Mouse (Mus musculus): ENCODE measurements at regions not wholly inside any gene's neighbourhood (a gene's known extent, or its start where the extent isn't known, plus 50 kb on each side); places are given as distances from the start of the nearest gene placed in this dataset.

GRCm38 (mm10) chr12:29213625-29214024 lies 314.6 kb upstream of the Myt1l start:
- no peak for DNase-seq (ENCODE audit: low read depth)

DNA sequence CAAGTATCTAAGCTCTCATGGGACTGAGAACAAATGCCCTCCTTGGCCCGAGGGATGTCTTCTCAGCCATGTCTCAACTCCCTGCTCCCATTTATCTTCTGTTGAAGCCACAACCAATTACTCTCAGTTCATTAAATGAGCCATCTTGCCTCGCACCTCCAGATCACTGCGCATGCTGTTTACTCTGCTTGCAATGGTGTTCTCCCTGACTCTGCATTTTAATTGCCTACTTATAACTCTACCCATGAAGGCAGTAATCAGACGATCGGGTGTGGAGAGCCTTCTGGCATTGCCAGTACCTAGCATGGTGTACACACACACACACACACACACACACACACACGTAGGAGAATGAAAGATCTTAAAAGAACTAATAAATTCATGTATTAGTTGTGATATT lies 306.1 kb upstream of the Myt1l start:
- no peak for DNase-seq (ENCODE audit: low read depth)

DNA sequence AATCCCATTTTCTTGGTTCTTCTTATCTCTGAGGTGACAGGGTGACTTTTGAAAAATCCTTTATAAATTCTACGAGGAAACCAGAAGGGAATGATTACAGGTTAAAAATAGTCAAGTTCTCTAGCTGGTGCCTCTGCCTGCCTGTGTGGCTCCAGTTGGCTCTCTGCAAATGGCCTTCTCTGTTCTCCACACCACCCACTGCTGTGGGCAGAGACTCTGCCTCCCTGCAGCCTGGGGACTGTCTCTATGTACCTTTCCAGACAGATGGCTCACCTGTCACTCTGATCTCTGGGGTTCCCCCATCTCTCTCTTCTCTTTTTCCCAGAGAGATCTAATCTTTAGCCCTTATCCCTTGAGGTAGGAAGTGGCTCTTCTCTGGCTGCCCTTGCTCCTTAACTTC lies 302.2 kb upstream of the Myt1l start:
- no peak for DNase-seq (ENCODE audit: low read depth)

- DNase-seq (ENCODE audit: low read depth) = no peak
Measured at GRCm38 (mm10) chr12:29232492-29233447, 295.4 kb upstream of the Myt1l start.

GRCm38 (mm10) chr12:29236496-29236895 lies 291.7 kb upstream of the Myt1l start:
- no peak for DNase-seq (ENCODE audit: low read depth)

DNA sequence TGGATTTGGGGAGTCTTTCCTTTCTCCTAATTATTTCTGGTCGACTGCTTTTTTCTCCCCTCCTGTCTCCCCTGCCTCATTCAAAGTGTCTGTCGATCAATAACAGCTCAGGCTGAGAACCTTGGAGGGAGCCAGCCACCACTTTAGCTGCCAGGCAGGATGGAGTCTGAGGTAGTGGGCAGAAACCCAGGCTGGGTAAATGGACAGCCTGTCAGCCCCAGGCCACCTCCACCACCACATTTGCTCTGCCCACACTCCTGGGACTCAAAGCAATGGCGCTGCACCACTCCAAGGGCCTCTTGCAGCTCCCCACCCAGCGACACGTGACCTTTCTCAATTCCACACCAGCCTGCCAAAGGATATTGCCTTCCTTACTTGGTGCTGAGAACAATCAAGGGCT lies 290.7 kb upstream of the Myt1l start:
- no peak for DNase-seq (ENCODE audit: low read depth)

GRCm38 (mm10) chr12:29239482-29239881 lies 288.7 kb upstream of the Myt1l start:
- DNase-seq (ENCODE audit: low read depth) = no peak

DNA sequence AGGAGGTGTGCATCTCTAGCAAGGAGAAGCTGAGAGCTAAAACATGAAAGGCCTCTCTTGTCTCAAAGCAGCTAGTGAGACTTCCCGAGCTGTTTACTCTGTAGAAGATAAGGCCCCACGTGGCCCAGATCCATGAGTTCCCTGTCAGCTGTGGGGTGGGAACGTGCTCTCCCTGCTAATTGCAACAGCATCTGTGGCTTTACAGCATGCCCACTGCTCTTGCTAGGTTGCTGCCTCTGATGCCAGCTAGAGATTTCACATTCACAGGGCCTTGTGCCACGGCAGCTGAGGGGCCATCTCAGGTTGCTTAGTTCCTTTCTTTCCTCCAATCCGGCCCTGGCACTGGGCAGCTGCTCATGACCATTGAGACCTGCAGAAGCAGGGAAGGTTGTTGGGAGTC lies 288.2 kb upstream of the Myt1l start:
- no peak for DNase-seq (ENCODE audit: low read depth)

DNA sequence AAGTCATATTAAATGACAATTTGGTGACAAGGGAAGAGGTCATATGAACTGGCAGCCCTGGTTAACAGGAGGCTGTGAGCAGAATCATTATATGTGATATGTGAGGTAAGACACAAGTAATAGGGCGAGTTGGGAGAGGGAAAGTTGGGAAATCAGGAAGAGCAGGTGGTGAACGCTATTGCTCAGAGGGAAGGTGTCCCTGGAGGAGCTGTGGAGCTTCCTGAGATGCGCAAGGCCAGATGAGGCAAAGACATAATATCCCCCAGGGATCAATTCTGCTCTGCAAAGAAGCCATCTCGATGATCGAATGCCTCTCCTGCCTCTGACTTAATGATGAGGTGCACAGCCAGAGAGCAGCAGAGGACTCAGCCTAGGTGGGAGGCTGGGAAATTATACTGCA lies 285.1 kb upstream of the Myt1l start:
- no peak for DNase-seq (ENCODE audit: low read depth)

GRCm38 (mm10) chr12:29246041-29246440 lies 282.1 kb upstream of the Myt1l start:
- no peak for DNase-seq (ENCODE audit: low read depth)

- no peak for DNase-seq (ENCODE audit: low read depth)
Measured at GRCm38 (mm10) chr12:29247356-29247755, 280.8 kb upstream of the Myt1l start.

GRCm38 (mm10) chr12:29248459-29248858 lies 279.7 kb upstream of the Myt1l start:
- no peak for DNase-seq (ENCODE audit: low read depth)

GRCm38 (mm10) chr12:29256103-29256502 lies 272.1 kb upstream of the Myt1l start:
- no peak for DNase-seq (ENCODE audit: low read depth)

DNA sequence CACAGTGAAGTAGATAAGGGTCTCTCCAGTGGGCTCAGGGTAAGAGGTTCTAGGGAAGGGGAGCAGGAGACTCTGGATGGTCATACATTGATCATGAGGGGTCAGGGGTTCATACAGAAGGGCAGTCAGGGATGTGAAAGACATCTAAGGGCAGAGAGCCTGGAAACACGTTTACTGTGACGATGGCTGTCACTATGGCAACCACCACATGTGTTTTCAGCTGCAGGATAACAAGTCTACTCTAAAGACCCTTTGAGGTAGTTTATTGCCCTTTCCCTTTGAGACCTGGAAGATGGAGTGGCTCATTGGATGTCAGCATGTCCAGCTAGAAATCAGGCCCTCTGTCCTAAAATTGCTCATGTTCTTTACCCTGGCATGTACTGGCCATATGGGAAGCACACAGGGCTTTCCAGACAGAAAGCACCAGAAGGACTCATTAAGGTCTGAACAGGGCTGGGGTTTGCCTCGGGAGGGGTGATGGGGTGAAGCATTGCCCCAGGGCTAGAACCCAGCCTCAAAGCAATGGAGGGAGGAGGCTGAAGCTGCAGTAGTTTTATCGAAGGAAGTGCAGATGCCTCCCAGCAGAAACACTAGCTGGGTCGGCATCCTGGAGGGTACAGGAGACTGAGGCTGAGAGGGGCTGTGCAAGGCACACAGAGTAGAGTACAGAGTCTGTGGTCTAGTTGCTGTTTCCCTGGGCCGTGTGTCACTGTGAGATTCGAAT lies 271.0 kb upstream of the Myt1l start:
- DNase-seq (ENCODE audit: low read depth) = no peak

- DNase-seq (ENCODE audit: low read depth) = no peak
Measured at GRCm38 (mm10) chr12:29257735-29258547, 270.2 kb upstream of the Myt1l start.

- no peak for DNase-seq (ENCODE audit: low read depth)
Measured at GRCm38 (mm10) chr12:29258548-29258874, 269.7 kb upstream of the Myt1l start.

- DNase-seq (ENCODE audit: low read depth) = no peak
Measured at GRCm38 (mm10) chr12:29258966-29259365, 269.2 kb upstream of the Myt1l start.

GRCm38 (mm10) chr12:29274166-29274565 lies 254.0 kb upstream of the Myt1l start:
- DNase-seq (ENCODE audit: low read depth) = no peak

DNA sequence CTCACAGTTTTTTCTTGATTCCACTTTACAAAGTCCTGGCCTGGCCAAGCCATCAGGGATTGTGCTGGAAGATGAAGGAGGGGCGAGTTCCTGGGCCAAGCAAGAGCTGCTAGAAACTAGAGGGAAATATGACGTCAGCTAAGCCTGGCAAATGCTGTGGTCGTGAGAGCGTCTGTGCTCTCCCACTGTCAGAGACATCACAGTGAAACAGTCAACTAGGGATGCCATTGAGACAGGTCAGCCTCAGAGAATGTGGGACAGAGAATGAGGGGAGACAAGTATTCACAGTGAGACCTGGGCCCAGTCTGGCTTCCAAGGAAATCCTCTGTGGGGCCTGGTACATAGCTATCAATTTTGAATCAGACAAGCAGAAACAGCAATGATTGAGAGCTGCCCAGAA lies 252.5 kb upstream of the Myt1l start:
- no peak for DNase-seq (ENCODE audit: low read depth)

DNA sequence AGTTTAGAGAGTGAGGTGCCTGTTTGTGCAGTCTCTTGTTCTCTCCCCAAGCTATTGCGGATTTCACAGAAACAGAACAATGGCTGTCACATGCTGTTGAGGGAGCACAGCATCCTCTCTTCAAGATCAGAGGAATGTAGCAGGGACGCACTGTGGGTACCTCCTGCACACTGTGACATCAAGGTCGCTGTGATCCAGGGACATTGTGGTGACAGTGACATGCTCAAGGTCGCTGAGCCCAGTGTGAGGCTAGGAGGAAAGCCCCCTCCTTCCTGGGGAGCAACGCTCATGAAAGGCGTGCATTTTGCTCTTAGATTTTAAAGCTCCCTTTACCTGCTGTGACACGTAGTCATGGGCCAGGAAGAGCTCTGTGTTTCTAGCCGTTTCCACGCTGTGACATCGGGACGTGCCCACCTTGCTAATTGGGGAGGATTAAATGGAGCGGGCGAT lies 248.5 kb upstream of the Myt1l start:
- no peak for DNase-seq (ENCODE audit: low read depth)

DNA sequence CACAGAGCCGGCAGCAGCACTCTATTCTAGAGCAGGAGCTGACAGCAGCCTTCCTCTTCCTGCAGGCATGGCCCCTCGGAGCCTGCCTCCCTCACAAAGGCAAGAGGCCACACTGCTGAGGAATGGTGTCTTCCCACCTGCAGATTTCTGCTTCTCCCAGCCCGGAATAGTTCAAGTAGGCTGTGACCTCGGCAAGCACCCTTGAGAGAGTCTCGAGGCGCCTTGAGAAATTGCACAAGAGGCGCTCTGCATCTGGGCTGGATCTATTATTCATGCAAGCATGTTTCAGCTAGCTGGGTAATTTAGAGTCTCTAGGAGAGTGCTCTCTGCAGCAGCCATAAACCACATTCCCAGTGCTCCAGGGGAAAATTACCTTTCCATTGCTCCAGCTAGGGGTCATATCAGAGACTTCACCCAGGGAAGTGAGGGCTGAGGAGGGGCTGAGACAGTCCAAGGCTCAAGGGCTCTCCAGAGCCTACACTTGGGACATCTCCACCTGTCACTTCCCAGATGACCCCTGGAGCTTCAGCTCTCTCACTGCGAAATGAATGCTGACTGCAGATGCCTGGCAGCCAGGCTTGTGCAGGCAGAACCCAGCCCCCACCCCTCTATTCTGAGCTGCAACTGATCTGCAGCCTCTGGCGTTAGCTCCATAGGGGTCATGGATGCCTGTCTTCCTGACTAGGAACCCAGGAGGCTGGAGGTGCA lies 247.9 kb upstream of the Myt1l start:
- no peak for DNase-seq (ENCODE audit: low read depth)
